Mouse (Mus musculus) urinary bladder, adult 2 months (tissue): ENCODE data around the gene Gm10662. TPM values are rescaled to one million over a fixed set of nuclear protein-coding genes. Genes with fewer than 3 reads are reported as not detected.
"Not testable (repeated sequence)": the region's sequence is repeated elsewhere in the genome, so short reads cannot be mapped to it uniquely, and the experiment has no call there.

ENCODE experiments used
- DNase-seq: peaks from one replicate; pipeline ENCODE4 v3.0.0; 2022; ENCODE audit warnings: low spot score
- polyA plus RNA-seq: library from polyadenylated mRNA; depleted of rRNA; stranded (reverse); fragments of >200 nt; gene quantifications from 2 replicates; pipeline ENCODE4 v1.2.3, GENCODE M21; 2012; rRNA removed

The Gm10662 gene
- not detected in 2 replicates for polyA plus RNA-seq

DNA sequence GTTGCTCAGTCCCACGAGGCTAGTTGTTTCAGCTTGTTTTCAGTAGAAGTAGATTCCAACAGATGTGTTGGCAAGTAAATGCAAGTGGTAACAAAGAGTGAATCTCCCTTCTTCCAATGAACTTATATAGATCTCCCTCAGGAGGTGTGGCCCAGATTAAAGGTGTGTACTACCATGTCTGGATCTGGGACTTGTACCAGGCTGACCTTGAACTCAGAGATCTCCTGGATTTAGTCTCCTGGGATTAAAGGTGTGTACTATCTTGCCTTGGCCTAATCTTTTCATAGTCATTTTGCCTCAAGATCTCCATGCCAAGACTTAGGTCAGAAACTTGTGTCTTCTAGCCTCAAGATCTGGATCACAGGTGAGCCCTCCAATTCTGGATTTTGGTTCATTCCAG, at the start of gene Gm10662:
TSS of gene Gm10662 (minus strand) at position 101 of the 400 bp plus-strand sequence.
- DNase-seq: not testable (repeated sequence)

DNA sequence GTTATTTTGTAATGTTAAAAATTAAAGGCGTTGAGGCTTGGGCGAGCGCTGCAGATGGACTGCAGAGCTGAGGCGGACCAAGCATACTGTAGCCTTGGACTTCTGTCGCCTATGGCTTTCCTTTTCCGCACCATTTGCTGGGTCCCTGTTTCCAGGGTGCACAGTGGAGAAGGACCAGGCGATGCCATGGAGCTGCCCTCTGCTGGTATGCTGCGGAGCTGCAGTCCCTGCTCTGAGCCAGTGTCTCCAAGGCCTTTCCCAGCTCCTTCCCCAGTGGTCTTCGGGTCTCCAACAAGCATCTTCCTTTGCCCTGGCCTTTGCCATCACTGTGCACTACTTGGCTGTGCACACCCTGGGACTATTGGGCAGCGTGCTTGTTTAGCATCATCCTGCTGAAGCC, 19.2 kb upstream of the Gm10662 start:
- not testable (repeated sequence) for DNase-seq

Other genes starting within 250 kb of the Gm10662 start
- gene Gm4214, start 159.8 kb downstream of the Gm10662 start, polyA plus RNA-seq: not detected in 2 replicates
- gene Gm4216, start 124.6 kb downstream of the Gm10662 start, polyA plus RNA-seq: not detected in 2 replicates
- not detected in 2 replicates for gene Vmn1r163, start 88.9 kb downstream of the Gm10662 start, polyA plus RNA-seq
- not detected in 2 replicates for gene Gm8720, start 77.0 kb downstream of the Gm10662 start, polyA plus RNA-seq
- not detected in 2 replicates for gene Vmn1r165, start 72.9 kb upstream of the Gm10662 start, polyA plus RNA-seq
- not detected in 2 replicates for gene Vmn1r166, start 107.2 kb upstream of the Gm10662 start, polyA plus RNA-seq
- gene Gm6902, start 134.4 kb upstream of the Gm10662 start, polyA plus RNA-seq: not detected in 2 replicates
- gene Nlrp4e, start 156.7 kb upstream of the Gm10662 start, polyA plus RNA-seq: not detected in 2 replicates
- 0.03 TPM in 1 of 2 replicates, not detected in the other for gene Nlrp5, start 241.4 kb upstream of the Gm10662 start, polyA plus RNA-seq